Mouse (Mus musculus) c-Kit-positive CD71-positive TER-119-positive erythroid progenitor cells, embryonic 14.5 days (primary cell): ENCODE measurements at regions not wholly inside any gene's neighbourhood (a gene's known extent, or its start where the extent isn't known, plus 50 kb on each side); places are given as distances from the start of the nearest gene placed in this dataset.

Source experiments
- DNase-seq: peaks from one replicate; pipeline ENCODE4 v3.0.0-alpha.2; 2013; ENCODE audit warnings: low spot score

DNA sequence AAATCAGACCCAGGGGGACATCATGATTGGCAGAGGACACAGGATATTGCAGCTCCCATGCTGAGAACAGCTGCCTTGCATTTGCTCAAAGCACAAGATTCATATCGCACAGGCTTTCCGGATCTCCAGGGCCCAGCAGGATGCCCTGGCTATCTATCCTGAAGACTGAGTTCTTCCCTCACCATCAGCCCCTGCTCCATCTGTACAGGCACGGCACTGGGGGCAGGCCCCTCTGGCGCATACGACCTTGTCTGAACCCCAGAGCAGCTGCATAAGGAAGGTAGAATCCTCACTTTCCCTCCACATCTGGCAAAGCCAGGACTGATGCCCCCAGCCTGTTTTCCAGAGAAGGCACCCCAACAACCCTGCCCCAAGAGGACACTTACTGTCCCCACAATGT, 266.8 kb downstream of the Tns1 start:
- DNase-seq = no peak

DNA sequence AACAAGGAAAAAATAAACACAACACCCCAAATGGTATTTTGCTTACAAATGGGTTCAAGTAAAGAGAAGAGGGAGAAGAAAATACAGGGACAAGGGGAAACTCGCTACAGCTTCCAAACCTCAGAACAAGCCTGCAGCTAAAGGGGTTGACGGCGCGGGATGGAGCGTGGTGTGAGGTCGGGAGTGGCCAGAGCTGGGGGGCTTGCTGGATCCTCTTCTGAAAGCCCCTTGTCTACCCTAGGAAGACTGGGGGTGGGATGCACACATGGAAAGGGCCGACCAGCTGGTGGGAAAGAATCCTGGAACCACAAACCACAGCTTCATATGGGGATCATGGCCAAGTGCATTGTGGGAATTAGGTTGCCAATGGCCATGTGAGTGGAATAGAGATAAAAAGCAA, 267.4 kb downstream of the Tns1 start:
- no peak for DNase-seq

DNA sequence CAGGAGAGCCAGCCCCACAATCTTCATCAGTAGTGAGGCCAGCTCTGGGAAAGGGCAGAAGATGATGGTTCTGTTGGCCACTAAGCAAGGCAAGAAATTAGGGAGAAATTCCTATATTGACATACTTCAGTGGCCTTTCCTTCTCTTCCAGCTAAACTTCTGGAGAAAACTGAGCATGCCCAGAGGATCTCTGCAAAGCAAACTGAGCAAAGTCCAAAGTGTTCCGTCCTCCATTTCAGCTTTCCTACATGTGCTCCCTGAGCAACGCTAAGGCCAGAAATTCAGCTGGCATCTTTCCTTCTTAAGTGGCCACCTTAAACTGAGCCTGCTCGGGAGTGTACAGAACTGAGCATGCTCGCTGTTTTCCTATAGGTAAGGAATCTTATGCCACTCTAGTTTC, 268.9 kb downstream of the Tns1 start:
- no peak for DNase-seq

DNA sequence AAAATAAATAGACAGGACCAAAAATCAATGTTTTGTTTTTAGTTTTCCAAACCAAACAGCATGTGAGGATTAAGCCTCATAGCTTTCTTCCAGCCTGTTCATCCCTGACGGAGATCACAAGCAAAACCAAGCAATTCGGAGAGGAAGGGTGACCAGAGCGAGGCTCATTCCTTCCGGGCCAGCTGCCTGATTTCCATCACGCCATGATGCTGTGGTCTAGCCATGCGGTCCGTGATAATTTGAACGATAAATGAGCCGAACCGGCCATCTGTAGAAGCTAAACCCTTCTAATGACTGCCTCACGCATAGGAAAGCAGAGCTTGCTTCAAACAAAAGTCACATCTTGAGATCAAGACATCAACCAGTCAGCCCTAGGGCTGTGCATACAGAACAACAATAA, 270.4 kb downstream of the Tns1 start:
- no peak for DNase-seq

DNA sequence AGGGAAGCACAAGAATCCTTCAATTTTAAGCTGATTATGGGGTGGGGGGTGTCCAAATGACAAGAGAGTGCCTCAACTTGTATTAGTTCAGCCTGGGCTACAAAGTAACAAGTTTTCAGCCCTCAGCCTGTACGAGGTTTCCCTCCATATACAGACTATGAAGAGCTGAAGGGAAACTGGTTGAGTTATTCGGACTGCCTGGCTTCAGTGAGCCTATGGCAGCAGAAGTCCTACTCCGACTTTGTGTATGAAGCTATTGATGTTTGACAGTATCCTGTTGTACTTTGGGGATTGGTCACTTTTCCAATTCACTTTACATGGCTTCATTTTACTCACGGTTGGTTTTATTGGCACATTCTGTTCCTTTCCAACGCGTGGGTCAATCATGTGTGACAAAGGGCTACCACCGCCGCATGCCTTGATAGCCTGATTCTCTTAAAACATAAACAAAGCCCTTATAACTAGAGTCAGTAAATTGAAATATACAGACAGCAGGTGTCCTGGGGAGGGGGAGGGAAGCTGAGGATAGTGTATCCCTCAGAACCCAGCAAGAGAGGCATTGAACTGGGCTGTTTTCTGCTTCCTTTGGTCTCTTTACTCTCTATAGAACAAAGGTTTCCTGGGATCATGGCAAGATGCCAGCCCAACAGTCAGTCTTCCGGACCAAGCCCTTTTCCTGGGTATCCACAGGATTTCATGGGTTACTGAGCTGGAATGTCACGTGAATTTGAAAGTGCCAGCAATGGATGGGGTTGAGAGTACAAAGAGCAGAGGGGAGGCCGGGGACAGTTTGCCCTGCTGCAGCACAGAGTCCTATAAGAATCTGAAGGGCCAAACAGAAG, 273.9 kb downstream of the Tns1 start:
- DNase-seq = no peak

DNA sequence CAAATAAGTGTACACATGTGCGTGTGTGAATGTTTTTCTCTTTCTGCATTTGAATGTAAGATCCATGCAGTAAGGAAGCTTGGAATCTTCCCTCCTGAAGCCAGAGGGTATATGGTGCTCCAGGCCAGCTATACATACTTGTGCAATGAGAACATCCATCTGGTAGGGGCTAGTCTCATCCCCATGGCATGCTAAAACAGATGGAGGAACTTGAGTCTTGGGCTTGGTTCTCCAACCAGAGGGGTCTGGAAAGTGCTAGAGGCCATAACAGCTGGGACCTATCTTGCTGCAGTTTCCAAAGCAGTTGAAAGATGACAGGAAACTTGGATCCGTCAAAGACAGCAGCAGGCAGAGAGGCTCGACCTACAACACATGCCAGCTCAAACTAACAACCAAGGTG, 275.9 kb downstream of the Tns1 start:
- DNase-seq = no peak

DNA sequence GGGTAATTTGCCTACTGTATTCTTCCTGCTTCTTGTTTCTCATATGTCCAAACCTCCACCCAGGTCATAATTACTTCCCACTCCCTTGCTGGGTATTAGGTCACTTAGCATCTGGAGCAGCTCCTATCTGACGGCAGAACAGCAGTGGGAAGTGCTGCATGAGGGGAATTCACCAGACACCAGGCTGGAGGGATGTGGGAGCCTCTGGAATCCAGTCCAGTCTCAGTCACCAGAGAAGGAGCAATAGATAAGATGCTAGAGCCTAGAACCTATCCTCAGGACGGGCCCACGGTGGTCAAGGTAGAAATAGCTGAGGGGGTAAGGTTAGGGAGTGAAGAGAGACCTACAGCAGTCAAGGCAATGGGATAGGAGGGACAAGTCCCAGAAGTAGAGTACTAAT, 277.1 kb downstream of the Tns1 start:
- DNase-seq = no peak

DNA sequence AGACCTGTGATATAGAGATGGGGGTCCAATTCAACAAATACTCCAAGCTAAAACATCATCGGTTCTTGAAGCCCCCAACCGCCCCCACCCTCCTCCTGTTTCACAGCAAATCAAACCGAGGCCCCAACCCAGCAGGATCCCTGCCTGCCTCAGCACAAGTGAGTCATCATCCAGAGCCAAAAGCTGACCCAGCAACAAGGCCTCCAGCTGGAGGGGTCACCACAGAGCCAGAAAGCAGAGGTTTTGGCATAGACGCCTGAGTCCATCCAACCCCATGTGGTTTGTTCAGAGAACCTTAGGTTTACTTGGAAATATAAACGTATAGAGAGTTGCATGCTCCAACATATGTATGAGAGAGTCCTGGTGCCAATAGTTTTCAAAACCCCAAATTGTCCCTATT, 279.1 kb downstream of the Tns1 start:
- no peak for DNase-seq

DNA sequence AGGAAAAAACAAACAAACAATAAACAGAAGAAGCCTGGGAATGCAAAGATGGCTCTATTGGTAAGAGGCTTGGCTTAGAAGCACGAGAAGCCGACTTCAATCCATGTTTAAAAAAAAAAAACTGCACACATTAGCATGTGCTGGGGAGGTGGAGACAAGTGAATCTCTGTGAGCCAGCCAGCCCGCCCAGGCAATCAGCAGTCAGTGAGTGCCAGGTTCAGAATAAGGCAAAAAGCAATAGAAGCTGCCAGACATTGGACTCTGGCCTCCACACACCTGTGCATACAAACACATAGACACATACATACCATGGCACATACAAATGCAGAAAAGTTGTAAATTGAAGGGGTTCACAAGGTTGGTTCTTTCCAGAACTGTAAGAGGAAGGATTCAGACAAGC, 279.7 kb downstream of the Tns1 start:
- DNase-seq = no peak

DNA sequence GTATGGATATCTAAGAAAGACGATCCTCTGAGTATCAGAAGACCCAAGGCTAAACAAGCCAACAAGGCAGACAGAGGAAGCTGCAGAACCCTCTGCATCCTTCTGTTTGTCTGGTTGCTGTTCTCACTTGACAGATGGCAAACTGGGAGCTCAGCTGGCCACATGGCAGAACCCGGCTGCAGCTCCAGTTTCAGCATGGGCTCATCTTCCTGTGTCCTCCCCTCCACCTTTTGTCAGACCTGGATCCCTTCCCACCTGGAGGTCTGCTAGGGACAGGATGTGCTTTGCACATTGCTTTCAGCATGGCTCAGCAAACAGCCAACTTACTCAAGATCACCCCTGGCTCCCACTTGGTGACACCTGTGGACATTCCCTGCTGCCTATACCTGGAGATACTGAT, 284.9 kb downstream of the Tns1 start:
- no peak for DNase-seq

DNA sequence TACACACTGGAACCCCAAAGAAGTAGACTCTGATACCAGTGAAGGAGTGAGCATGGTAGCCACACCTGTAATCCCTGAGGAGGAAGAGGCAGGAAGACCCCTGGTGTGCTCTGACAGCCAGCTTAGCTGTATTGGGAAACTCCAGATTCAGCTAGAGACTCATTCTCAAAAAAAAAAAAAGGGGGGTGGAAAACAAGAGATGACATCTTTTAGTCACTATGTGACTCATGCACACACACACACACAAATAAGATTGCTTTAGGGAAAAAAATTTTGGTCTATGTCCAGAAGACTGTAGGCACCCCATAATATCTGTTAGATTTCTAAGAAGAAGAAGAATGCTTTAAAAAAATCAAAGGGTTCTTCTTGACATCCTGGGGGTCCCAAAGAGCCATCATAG, 287.6 kb downstream of the Tns1 start:
- no peak for DNase-seq

DNA sequence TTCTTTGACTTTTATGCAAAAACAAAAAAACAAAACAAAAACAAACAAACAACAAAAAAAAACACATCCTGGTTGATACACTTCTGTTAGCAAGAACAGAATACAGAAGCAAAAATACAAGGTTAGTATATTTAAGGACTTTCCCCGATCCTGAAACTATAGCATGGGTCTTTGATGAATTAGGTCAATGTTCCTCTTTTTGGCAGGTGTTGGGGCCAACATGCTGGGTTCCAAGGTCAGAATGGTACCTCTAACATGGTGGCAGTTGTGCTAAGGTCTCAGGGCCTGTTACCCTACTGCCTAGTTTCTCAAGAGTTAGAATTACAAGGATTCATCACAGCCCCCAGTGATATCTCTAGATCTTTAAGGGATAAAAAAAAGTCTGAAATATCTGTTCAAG, 289.7 kb downstream of the Tns1 start:
- no peak for DNase-seq

DNA sequence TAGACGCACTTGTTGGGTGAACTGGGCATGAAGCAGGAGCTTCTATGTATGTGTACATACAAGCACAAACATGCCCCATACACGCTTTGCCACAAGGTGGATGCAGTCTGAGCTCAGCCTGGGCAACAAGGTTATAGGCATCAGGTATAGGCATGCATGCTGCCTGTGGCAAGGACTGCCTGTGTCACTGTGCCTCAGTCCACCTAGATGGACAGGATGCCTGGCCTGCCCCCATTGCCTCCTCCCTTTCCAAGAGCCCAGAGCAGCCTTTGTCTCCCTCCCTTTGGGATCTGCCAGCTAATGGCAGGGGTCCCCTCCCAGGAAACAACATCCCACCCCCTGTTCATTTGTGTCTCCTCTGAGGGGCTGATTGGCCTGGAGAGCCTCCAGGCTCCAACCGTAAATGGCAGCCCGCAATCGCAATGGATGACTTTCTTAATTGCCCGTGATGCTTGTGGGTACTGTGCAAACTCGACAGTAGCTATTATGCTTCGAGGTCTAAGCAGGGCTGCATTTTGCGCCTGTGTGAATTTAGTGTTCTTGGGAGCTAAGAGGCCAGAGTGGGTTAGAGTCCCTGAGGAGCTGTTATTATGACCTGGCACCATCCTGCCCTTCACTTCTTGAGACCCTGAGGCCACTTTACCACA, 293.6 kb downstream of the Tns1 start:
- no peak for DNase-seq

DNA sequence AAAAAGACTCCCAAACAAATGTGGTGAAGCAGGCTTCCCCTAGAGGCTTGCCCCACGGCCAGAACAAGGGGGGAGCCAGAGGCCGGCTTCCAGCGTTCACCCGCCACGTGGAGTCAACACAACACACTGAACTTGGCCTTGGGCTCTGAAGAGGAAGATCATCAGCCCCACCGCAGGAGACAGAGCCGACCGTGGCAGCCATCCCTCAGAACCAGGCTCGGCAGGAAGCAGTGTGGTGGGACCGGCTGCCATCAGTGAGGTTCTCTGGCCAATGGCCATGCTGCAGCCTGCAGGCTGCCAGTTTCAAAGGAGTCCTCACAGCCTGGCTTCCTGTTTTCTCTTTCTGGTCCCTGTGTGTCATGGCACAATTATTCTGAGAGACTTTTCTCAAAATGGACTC, 295.3 kb downstream of the Tns1 start:
- DNase-seq = no peak

DNA sequence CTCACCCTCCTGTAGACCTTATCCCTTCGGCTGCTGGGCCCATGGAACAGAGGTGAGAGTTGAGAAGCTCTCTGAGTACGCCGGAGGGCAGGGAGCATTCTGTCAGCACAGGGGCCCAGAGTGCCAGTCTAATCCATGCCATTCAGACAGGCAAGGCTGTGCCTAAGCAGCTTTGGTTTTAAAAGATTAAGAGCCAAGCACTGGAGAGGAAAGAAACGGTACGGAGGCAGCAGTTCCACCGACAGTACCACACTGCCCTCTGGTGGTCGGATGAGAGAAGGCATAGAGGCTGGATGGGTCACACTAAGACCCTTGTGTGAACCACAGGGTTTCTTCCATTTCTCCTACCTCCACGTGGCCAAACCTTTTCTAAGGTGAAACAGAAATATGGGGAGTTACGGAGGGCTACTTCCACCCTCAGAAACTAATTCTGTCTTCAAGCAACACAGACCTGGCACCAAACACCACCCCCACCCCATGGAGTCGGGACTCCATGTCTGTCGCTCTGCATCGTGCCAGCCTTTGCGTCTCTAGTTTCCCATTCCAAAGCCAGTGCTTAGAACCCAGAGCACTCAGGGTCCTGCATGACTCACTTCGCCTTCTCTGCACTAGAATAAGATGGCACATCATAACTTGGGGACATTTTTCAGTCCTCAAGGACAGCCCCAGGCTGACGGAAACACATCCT, 297.9 kb downstream of the Tns1 start:
- peak; percentile 39 for DNase-seq

DNA sequence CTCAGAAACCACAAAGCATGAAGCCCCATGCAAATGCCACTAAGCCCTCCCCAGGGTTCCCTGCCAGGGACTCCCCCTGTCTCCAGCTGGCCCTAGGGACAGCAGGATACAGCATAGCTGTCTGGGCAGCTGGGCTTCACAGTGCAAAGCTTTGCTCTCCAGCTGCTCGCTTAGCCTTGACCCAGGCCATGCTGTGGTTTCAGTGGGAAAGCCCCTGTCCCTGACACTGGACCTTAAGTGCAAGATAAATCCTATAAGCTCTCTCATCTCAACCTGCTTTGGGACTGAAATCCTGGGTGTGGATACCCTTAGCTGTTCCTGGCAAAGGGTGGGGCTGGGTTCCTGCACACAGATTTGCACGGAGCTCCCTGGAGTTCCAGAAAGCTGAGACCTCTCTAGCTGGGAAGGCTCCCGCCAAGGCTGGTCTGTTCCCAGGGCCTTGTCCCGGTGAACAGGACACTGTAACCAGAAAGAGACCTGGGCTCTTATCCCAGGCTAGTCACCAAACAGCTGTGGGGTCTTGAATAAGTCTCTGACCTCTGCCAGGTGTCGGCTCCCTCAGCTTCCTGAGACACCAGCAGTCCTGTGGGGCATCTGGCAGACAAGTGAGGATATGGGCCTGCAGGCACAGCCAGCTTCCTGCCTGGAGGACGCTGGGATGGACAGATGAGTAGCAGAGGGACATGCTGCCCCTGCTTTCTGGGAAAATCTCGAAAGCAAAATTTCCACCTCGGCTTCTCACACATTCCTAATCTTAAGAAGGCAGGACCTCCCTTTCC, 299.7 kb downstream of the Tns1 start:
- no peak for DNase-seq

DNA sequence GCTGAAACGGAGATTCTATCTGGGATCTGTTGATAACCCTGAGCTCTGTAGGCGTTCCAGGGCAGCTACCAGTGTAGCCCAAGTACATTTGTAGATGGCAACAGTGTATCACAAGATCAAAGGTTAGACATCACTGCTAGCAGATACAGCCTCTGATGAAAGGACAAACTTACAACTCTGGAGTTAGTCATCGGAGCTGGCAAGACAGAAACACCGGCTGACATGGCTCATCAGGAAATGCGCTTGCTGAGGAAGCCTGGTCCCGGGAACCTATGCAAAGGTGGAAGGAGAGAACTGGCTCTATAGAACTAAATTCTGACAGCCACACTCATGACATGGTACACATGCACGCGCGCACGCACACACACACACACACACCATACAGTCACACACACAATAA, 300.5 kb downstream of the Tns1 start:
- no peak for DNase-seq

DNA sequence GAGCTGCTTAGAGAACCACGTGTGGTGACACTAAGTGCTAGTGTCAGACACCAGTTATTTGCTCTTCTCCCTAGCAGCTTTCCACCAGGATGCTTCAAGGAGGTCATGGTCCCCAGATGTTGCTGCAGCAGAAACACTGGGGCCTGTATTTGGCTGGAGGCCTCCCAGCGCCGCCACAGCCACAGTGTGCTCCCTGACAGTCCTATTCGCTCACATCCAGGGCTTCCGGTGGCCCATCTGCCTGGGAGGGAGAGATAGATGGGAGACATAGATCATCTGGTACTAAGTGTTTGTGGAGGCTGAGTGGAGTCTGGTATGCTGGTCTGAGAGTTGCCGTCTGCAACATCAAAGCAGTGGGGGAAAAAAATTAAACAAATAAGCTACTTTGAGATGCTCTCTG, 301.6 kb downstream of the Tns1 start:
- DNase-seq = no peak

DNA sequence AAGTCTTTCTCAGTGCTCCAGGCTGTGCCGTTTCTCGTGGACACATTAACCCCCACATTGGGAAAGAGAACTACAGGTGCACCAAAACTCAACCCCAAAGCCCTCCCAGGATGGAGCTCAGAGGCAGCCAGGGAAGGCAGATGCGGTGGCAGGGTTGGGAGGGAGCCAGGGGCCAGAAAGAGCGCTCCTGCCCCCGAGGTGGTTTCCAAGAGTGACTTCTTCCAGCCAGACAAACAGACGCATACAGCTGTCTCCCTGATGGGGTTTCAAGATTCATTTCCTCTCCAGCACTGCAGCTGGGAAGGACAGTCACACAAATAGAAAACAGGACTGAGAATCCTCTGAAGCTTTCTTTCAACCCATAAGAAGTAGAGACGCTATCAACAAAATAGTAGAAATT, 303.5 kb downstream of the Tns1 start:
- DNase-seq = no peak

DNA sequence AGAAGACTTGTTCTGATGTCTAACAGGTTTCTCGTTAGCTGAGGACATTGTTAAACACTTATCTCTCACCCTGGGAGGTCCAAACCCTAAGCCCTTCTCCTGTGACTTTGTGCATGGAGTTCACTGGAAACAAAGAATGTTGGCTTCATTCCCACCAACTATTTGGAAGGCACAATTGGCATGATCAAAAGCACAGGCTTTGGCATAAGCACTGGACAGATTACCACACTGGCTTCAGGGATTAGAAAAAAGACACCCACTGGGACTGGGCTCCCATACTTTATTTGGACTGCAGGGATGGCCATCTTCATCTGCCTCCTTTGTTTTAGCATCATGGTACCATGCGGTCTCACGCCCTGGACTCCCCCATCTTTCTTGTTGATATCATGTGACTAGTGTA, 317.0 kb downstream of the Tns1 start:
- no peak for DNase-seq

DNA sequence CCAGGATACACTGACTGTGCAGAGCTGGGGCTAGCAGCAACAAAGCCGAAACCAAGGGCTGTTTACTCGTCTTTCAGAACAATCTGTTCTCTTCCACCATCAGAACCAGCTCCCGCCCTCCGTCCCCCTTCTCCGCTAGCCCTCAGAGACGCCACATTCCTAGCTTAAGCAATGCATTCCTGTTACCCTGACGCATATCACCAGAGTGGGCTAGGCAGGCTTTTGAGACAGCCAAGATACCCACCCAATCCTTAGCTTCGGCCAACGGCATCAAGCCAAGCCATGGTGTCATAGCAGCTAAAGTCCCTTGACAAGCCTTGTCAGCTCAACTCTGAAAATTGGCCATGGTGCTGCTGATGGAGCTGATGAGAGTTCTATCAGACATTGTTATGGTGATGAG, 319.1 kb downstream of the Tns1 start:
- no peak for DNase-seq

DNA sequence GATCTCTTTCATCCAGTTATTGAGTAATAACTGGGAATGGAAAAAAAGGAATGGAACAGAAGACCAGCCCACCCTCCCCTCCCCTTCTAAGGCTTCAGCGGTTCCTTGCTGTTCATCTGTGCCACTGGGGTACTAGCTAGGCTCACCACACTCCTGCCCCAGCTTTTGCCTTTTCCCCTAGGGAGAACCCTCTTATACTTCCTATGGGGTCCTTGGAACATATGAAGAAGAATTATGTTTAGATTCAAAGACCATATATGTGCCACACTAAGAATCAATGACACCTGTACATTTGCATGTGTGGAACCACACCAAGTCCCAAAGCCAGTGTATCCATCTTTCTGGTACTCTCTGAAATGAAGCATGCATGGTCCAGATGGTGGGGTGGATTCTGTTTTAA, 324.3 kb downstream of the Tns1 start:
- DNase-seq = no peak

DNA sequence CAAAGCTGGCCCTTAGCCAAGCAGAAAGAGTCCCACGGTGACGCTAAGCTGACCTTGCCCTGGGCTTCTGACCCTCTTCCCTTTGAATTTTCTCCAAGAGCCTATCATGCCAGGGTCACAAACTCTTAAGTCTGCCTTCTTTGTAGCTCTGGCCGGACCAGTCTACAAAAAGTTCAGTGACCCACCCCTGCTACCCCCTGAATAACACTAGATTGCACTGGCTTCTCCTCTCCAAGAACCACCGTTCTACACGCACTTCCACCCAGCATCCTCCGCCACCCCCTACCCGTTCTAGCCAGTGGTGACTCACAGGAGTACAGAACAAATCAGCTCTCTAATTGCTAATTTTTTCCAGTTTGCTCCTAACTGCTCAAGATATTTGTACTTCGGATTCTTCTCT, 325.0 kb downstream of the Tns1 start:
- no peak for DNase-seq
